Mouse (Mus musculus) fibroblast of lung, adult 2 months (primary cell): ENCODE measurements at regions not wholly inside any gene's neighbourhood (a gene's known extent, or its start where the extent isn't known, plus 50 kb on each side); places are given as distances from the start of the nearest gene placed in this dataset.

ENCODE experiments used
- DNase-seq: peaks from one replicate; pipeline ENCODE4 v3.0.0-alpha.2; 2011; ENCODE audit warnings: low read depth

- no peak for DNase-seq
Measured at GRCm38 (mm10) chr9:51518376-51518775, 189.7 kb upstream of the 1810046K07Rik start.

- no peak for DNase-seq
Measured at GRCm38 (mm10) chr9:51523471-51523870, 194.8 kb upstream of the 1810046K07Rik start.

GRCm38 (mm10) chr9:51525906-51526305 is 197.2 kb upstream of the 1810046K07Rik start:
- DNase-seq: no peak

- peak; percentile 59 for DNase-seq
Measured at GRCm38 (mm10) chr9:51538894-51539293, 210.2 kb upstream of the 1810046K07Rik start.

- no peak for DNase-seq
Measured at GRCm38 (mm10) chr9:51541940-51542339, 213.2 kb upstream of the 1810046K07Rik start.

- DNase-seq: peak; percentile 42
Measured at GRCm38 (mm10) chr9:51572040-51572439, 193.1 kb upstream of the Arhgap20 start.

GRCm38 (mm10) chr9:51581601-51582000 is 183.5 kb upstream of the Arhgap20 start:
- no peak for DNase-seq

GRCm38 (mm10) chr9:51593707-51594106 is 171.4 kb upstream of the Arhgap20 start:
- no peak for DNase-seq

- peak; percentile 15 for DNase-seq
Measured at GRCm38 (mm10) chr9:51598706-51599105, 166.4 kb upstream of the Arhgap20 start.

GRCm38 (mm10) chr9:51608158-51608557 is 157.0 kb upstream of the Arhgap20 start:
- no peak for DNase-seq

GRCm38 (mm10) chr9:51608697-51609456 is 156.3 kb upstream of the Arhgap20 start:
- no peak for DNase-seq

- no peak for DNase-seq
Measured at GRCm38 (mm10) chr9:51626156-51626555, 139.0 kb upstream of the Arhgap20 start.

- no peak for DNase-seq
Measured at GRCm38 (mm10) chr9:51636097-51636496, 129.0 kb upstream of the Arhgap20 start.

- DNase-seq: no peak
Measured at GRCm38 (mm10) chr9:51636559-51637127, 128.5 kb upstream of the Arhgap20 start.

- peak; percentile 34 for DNase-seq
Measured at GRCm38 (mm10) chr9:51637131-51637920, 127.8 kb upstream of the Arhgap20 start.

GRCm38 (mm10) chr9:51641706-51642105 is 123.4 kb upstream of the Arhgap20 start:
- DNase-seq: no peak

- no peak for DNase-seq
Measured at GRCm38 (mm10) chr9:51645426-51645825, 119.7 kb upstream of the Arhgap20 start.

GRCm38 (mm10) chr9:51653376-51654292 is 111.5 kb upstream of the Arhgap20 start:
- no peak for DNase-seq

- DNase-seq: no peak
Measured at GRCm38 (mm10) chr9:51654645-51655044, 110.5 kb upstream of the Arhgap20 start.

GRCm38 (mm10) chr9:51657796-51658195 is 107.3 kb upstream of the Arhgap20 start:
- peak; percentile 38 for DNase-seq
